ENCODE assay signal across 8 mouse cellular contexts in the genomic region with DNA sequence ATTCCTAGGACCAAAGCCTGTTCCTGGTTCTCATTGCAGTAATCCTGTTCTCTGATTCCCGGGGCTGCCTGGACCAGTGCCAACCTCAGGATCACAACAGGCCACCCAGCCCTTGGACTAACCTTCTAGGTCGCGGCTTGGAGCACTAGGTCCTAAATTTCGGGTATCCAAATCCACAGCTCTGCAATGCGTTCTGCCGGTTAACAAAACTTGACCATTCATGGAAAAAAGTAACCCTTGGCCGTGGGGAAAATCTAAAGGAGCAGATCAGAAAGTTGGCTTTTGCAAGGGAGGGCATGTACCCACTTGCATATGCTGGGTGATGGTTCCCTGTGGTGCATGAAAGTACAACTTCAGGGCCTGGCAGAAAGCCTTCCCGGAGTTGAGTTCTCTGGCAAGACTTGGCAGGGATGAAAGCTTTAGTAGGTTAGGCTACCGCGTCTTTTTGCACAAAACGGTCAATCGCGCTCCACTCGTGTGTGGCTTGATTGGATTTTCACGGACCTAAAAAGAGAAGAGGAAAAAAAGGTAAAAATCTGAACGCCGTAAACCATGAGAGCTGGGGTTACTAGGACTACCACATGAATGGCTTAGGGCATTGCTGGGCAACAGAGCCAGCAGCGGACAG. TPM values are rescaled to one million over a fixed set of nuclear protein-coding genes. Genes with fewer than 3 reads are reported as not detected.
DNase-seq lines count a peak whose midpoint lies in the region; ATAC-seq and TF ChIP-seq lines count a peak whose summit lies in the region.

No protein-coding gene starts in this region.

- peak overlapping the region; percentile 82 for H3K27ac ChIP-seq in embryonic facial prominence, embryonic 13.5 days
- H3K27ac ChIP-seq in kidney, embryonic 15.5 days: peak overlapping the region; percentile 84
- H3K27ac ChIP-seq in liver, embryonic 13.5 days: no peak overlapping the region
- H3K27ac ChIP-seq in neural tube, embryonic 11.5 days (ENCODE audit: low read depth, low read length): no peak overlapping the region

- H3K4me1 ChIP-seq in embryonic facial prominence, embryonic 13.5 days: peaks cover 24% of the 10 kb centered on the region
- peaks cover 30% of the 10 kb centered on the region for H3K4me1 ChIP-seq in kidney, embryonic 15.5 days
- peaks cover 22% of the 10 kb centered on the region for H3K4me1 ChIP-seq in liver, embryonic 13.5 days (replicated peaks)
- peaks cover 6% of the 10 kb centered on the region; the same call in 1 of the 2 replicates for H3K4me1 ChIP-seq in neural tube, embryonic 11.5 days (ENCODE audit: control insufficient read depth, insufficient read depth, low read length)

- peaks cover 12% of the 10 kb centered on the region for H3K36me3 ChIP-seq in C2C12 (ENCODE audit: control insufficient read depth, insufficient read depth)
- H3K36me3 ChIP-seq in embryonic facial prominence, embryonic 13.5 days: 0 out of 2 replicates have a peak, but pooled peaks cover 2% of the 10 kb centered on the region
- H3K36me3 ChIP-seq in kidney, embryonic 15.5 days: no peaks in the 10 kb centered on the region
- H3K36me3 ChIP-seq in liver, embryonic 13.5 days: no peaks in the 10 kb centered on the region
- no peaks in the 10 kb centered on the region for H3K36me3 ChIP-seq in neural tube, embryonic 11.5 days (ENCODE audit: control insufficient read depth, insufficient read depth, low read length)

- no peaks in the 10 kb centered on the region for H3K79me3 ChIP-seq in C2C12 (ENCODE audit: low read depth)

- peak; percentile 43; the same call in 1 of the 2 replicates for ATAC-seq in embryonic facial prominence, embryonic 13.5 days (ENCODE audit: insufficient number of reproducible peaks, insufficient read depth, low FRiP score, low TSS enrichment, low read depth)
- no peak for ATAC-seq in kidney, embryonic 15.5 days (replicated peaks; ENCODE audit: low FRiP score)
- ATAC-seq in liver, embryonic 13.5 days (ENCODE audit: low read depth): no peak
- no peak for ATAC-seq in neural tube, embryonic 11.5 days (ENCODE audit: insufficient read depth, low FRiP score, low TSS enrichment)
- ATAC-seq in inflammation-experienced regulatory T-cells, adult 6 months: no peak

- H3K79me2 ChIP-seq in C2C12 (ENCODE audit: control insufficient read depth, insufficient read depth): no peaks in the 10 kb centered on the region

- peak; percentile 36 for DNase-seq in ZHBTc4 (ENCODE audit: low read depth, low spot score)
- peak; percentile 29 to 32 for DNase-seq in heart, adult 9 months (ENCODE audit: low spot score in 2 of 2)
- no peak for DNase-seq in liver, embryonic 13.5 days
- DNase-seq in neural tube, embryonic 11.5 days (ENCODE audit: low spot score): no peak

- TF ChIP-seq CTCF in C2C12 (IDR thresholded peaks at IDR 0.05; ENCODE audit: control insufficient read depth, insufficient read depth, insufficient read length): no peak

- 9% methylated on average over 18 of the region's 18 CpGs for WGBS in embryonic facial prominence, embryonic 13.5 days
- 15% methylated on average over 18 of the region's 18 CpGs for WGBS in kidney, embryonic 15.5 days
- 34% methylated on average over 18 of the region's 18 CpGs for WGBS in liver, embryonic 13.5 days (ENCODE audit: insufficient replicate concordance)
- 23% methylated on average over 18 of the region's 18 CpGs for WGBS in neural tube, embryonic 11.5 days

- peak overlapping the region; percentile 38 for H3K4me3 ChIP-seq in C2C12 (ENCODE audit: insufficient read depth, poor library complexity, severe bottlenecking)
- peak overlapping the region; percentile 70 for H3K4me3 ChIP-seq in embryonic facial prominence, embryonic 13.5 days
- peak overlapping the region; percentile 69 for H3K4me3 ChIP-seq in kidney, embryonic 15.5 days (replicated peaks)
- peak overlapping the region; percentile 71 for H3K4me3 ChIP-seq in liver, embryonic 13.5 days (replicated peaks)
- peak overlapping the region; percentile 66 for H3K4me3 ChIP-seq in neural tube, embryonic 11.5 days (ENCODE audit: low read depth, low read length)

- peak overlapping the region; percentile 98 for H3K4me2 ChIP-seq in embryonic facial prominence, embryonic 13.5 days
- H3K4me2 ChIP-seq in kidney, embryonic 15.5 days: peak overlapping the region; percentile 97
- H3K4me2 ChIP-seq in liver, embryonic 13.5 days: peak overlapping the region; percentile 99
- peak overlapping the region; percentile 99 for H3K4me2 ChIP-seq in neural tube, embryonic 11.5 days (ENCODE audit: low read depth)

- H3ac ChIP-seq in C2C12 (ENCODE audit: control insufficient read depth, insufficient read length, low read depth): peak overlapping the region; percentile 80

- H3K9me3 ChIP-seq in embryonic facial prominence, embryonic 13.5 days: no peaks in the 10 kb centered on the region
- no peaks in the 10 kb centered on the region for H3K9me3 ChIP-seq in kidney, embryonic 15.5 days (replicated peaks)
- no peaks in the 10 kb centered on the region for H3K9me3 ChIP-seq in liver, embryonic 13.5 days (replicated peaks)
- H3K9me3 ChIP-seq in neural tube, embryonic 11.5 days (ENCODE audit: control insufficient read depth, low read length): no peaks in the 10 kb centered on the region

- H3K27me3 ChIP-seq in C2C12 (ENCODE audit: control insufficient read depth, insufficient read depth, insufficient read length): no peaks in the 10 kb centered on the region
- no peaks in the 10 kb centered on the region for H3K27me3 ChIP-seq in embryonic facial prominence, embryonic 13.5 days
- H3K27me3 ChIP-seq in kidney, embryonic 15.5 days: no peaks in the 10 kb centered on the region
- H3K27me3 ChIP-seq in liver, embryonic 13.5 days: no peaks in the 10 kb centered on the region
- H3K27me3 ChIP-seq in neural tube, embryonic 11.5 days (ENCODE audit: control insufficient read depth, insufficient read depth, low read length): no peaks in the 10 kb centered on the region

- H3K9ac ChIP-seq in embryonic facial prominence, embryonic 13.5 days: peak overlapping the region; percentile 84
- H3K9ac ChIP-seq in kidney, embryonic 15.5 days: peak overlapping the region; percentile 84
- H3K9ac ChIP-seq in liver, embryonic 13.5 days: peak overlapping the region; percentile 87
- peak overlapping the region; percentile 87 for H3K9ac ChIP-seq in neural tube, embryonic 11.5 days (ENCODE audit: low read length)

TF ChIP-seq in C2C12, 6 proteins besides CTCF, POLR2A, EP300 and RAD21:
- TF ChIP-seq USF1 (IDR thresholded peaks at IDR 0.05; ENCODE audit: low read depth) (no peak), CEBPB (IDR thresholded peaks at IDR 0.05; ENCODE audit: low read depth) (no peak), MYOG (IDR thresholded peaks at IDR 0.05; ENCODE audit: control insufficient read depth, extremely low read depth, insufficient read length) (no peak), MYOD1 (IDR thresholded peaks at IDR 0.05; ENCODE audit: control insufficient read depth, insufficient read length, low read depth) (no peak), MAX (IDR thresholded peaks at IDR 0.05) (no peak), FOSL1 (IDR thresholded peaks at IDR 0.05; ENCODE audit: insufficient read depth, low read length, poor library complexity, severe bottlenecking) (no peak)

RNA-seq across cellular contexts. Expression of a gene that starts 1.1 kb away (rescaled TPM):
- 4.9 TPM for polyA plus RNA-seq in C2C12 (2012; fragmentation: generic; extraction: Trizol)
- 8.8 and 11.1 TPM in 2 replicates for polyA plus RNA-seq in embryonic facial prominence, embryonic 13.5 days (2015; fragmentation: Nextera tagmentation; extraction: Ambion mirVana)
- polyA plus RNA-seq in kidney, embryonic 15.5 days (2015; fragmentation: Nextera tagmentation; extraction: Ambion mirVana): 18.7 and 20.1 TPM in 2 replicates
- 2.0 and 2.3 TPM in 2 replicates for polyA plus RNA-seq in liver, embryonic 13.5 days (2015; fragmentation: Nextera tagmentation; extraction: Ambion mirVana)
- polyA plus RNA-seq in neural tube, embryonic 11.5 days (2014; fragmentation: Nextera tagmentation; extraction: Ambion mirVana): 10.5 and 10.7 TPM in 2 replicates
- polyA plus RNA-seq in inflammation-experienced regulatory T-cells, adult 6 months (2017; shearing (Covaris generic)): 10 to 100 TPM in 1 of 3 experiments, 1 to 10 TPM in 2; 5.9 to 12.2 (median 6.9) TPM

RNA-seq across cellular contexts. Expression of a gene that starts 31.1 kb away (rescaled TPM):
- polyA plus RNA-seq in C2C12 (2012; fragmentation: generic; extraction: Trizol): 6.4 TPM
- polyA plus RNA-seq in embryonic facial prominence, embryonic 13.5 days (2015; fragmentation: Nextera tagmentation; extraction: Ambion mirVana): 39.3 and 43.7 TPM in 2 replicates
- 34.7 and 39.5 TPM in 2 replicates for polyA plus RNA-seq in kidney, embryonic 15.5 days (2015; fragmentation: Nextera tagmentation; extraction: Ambion mirVana)
- 17.3 and 21.5 TPM in 2 replicates for polyA plus RNA-seq in liver, embryonic 13.5 days (2015; fragmentation: Nextera tagmentation; extraction: Ambion mirVana)
- polyA plus RNA-seq in neural tube, embryonic 11.5 days (2014; fragmentation: Nextera tagmentation; extraction: Ambion mirVana): 30.1 and 30.5 TPM in 2 replicates
- polyA plus RNA-seq in inflammation-experienced regulatory T-cells, adult 6 months (2017; shearing (Covaris generic)): 10 to 100 TPM; 44.3 to 55.2 (median 54.8) TPM

RNA-seq across cellular contexts. Expression of a gene that starts 57.6 kb away (rescaled TPM):
- polyA plus RNA-seq in C2C12 (2012; fragmentation: generic; extraction: Trizol): 32.8 TPM
- 84.4 and 88.3 TPM in 2 replicates for polyA plus RNA-seq in embryonic facial prominence, embryonic 13.5 days (2015; fragmentation: Nextera tagmentation; extraction: Ambion mirVana)
- polyA plus RNA-seq in kidney, embryonic 15.5 days (2015; fragmentation: Nextera tagmentation; extraction: Ambion mirVana): 74.1 and 82.6 TPM in 2 replicates
- polyA plus RNA-seq in liver, embryonic 13.5 days (2015; fragmentation: Nextera tagmentation; extraction: Ambion mirVana): 31.3 and 38.0 TPM in 2 replicates
- 104 and 106 TPM in 2 replicates for polyA plus RNA-seq in neural tube, embryonic 11.5 days (2014; fragmentation: Nextera tagmentation; extraction: Ambion mirVana)
- 10 to 100 TPM; 31.7 to 53.1 (median 36.0) TPM for polyA plus RNA-seq in inflammation-experienced regulatory T-cells, adult 6 months (2017; shearing (Covaris generic))

Comparison
In these comparisons a context has a peak if more than half of its experiments do, and no peak if none do; other contexts are left out.
1. DNase-seq: peak in ZHBTc4 (single experiment) and heart, adult 9 months (2 of 2); none in liver, embryonic 13.5 days (single experiment) and neural tube, embryonic 11.5 days (single experiment).
2. H3K27ac ChIP-seq: peak in embryonic facial prominence, embryonic 13.5 days (single experiment) and kidney, embryonic 15.5 days (single experiment); none in liver, embryonic 13.5 days (single experiment) and neural tube, embryonic 11.5 days (single experiment).
3. Peak in every context shown above with its lines, with median percentiles within 50 percentile points of each other: H3K4me3 ChIP-seq, H3K4me2 ChIP-seq and H3K9ac ChIP-seq.